Mouse (Mus musculus) ovary, postnatal 10 days (tissue): ENCODE results near the gene Dtymk.
"Not testable (repeated sequence)": the region's sequence is repeated elsewhere in the genome, so short reads cannot be mapped to it uniquely, and the experiment has no call there.

Experiments
- DNase-seq: peaks from one replicate; pipeline ENCODE4 v3.0.0; 2022; ENCODE audit warnings: low spot score

The Dtymk gene

GRCm38 (mm10) chr1:93804818-93805217 lies 3.1 kb upstream of the Dtymk start:
- no peak for DNase-seq

DNA sequence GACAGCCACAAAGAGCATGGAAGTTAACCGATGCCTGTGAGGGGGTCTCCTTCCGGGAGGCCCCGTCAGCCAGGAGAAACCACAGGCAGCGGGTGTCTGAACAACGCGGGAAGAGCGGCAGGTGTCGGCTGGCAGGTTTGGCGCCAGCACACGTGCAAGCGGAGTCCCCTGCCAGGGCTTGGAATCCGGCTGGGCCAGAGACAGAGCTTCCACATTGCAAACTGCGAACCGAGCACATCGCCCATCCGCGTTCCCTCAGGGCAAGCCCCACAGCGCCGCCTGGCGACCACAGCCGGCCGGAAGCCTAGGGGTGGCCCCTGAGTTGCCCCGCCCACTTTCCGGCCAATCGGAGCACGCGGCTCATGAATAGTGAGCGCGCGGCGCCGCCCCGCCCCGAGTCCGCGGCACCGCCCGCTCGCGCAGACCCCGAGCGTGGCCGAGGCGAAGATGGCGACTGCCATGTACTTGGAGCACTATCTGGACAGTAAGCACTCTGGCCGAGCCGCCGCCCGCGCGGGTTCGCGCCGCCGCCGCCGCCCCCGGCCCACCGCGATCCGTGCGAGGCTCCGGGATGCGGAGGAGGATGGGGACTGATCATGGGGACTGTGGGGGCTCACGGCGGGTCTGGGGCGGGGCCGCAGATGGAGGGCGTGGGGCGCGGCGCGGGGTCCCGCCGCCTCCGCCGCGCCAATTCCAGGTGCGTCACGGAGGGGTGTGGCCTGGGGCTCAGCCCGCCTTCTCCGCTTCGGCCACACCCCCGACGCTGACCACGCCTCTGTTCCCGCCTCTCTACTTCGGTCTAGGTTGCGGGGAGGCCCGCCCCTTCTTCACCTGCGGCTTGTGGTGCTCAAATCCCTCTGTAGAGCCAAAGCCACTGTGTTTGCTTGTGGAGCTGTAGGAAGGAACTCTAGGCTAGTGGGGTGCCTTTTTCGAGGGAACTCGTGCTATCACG lies 2.1 kb upstream of the Dtymk start, which contains the start of gene Ing5:
Ing5 (plus strand) TSS at position 410 of the 952 bp plus-strand sequence.
- peak; percentile 100 for DNase-seq

DNA sequence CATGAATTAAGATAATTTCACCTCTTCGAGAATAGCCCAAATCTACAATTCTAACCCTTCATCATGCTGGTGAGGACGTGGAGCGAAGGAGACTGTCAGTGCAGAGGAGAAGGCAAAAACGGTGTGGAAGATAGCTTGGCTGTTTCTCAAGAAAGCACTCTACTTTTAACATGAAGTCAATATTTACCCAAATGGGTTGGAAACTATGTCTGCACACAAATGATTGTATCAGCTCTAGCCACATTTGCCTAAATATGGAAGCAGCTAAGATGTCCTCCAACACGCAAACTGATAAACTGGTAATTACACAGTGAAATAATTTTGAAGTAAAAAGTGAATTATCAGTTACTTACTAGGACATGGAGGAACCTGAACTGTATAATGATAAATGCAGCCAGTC lies 1.0 kb upstream of the Dtymk start:
- no peak for DNase-seq

- no peak for DNase-seq
Measured at GRCm38 (mm10) chr1:93800670-93801503, 847 bp downstream of the Dtymk start.

DNA sequence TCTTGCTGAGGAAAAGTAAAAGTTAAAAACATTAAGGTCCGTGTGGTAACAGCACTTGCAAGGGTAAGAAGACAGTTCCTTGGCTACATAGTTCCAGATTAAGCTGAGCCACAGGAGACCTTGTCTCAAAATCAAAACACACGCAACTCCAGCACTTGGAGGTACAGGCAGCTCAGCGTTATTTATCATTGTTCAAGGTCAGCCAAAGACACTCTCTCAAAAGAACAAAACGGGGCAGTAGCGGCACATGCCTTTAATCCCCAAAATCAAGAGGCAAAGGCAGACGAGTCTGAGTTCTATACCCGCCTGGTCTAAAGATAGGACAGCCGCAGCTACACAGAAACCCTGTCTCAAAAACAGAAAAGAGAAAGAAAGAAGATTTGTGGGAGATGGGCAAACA lies 5.8 kb downstream of the Dtymk start:
- no peak for DNase-seq

DNA sequence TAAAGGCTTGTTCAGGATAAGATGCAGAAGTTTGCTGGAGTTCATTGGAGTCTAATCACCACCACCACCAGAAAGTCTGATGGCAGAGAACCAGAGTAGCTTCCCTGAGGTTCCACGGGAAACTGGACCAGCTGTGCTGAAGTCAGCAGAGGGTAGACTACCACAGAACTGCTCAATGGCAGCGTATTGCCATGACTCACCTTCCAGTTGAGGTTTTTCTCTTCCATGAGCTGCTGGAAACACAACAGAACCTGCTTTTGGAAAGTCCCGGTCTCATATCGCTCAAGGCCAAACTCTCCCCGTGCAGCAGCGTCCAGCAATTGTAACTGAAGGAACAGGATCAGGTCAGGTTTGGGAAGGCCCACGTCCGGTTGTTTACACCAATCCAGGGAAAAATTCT lies 7.2 kb downstream of the Dtymk start:
- DNase-seq, result no peak

DNA sequence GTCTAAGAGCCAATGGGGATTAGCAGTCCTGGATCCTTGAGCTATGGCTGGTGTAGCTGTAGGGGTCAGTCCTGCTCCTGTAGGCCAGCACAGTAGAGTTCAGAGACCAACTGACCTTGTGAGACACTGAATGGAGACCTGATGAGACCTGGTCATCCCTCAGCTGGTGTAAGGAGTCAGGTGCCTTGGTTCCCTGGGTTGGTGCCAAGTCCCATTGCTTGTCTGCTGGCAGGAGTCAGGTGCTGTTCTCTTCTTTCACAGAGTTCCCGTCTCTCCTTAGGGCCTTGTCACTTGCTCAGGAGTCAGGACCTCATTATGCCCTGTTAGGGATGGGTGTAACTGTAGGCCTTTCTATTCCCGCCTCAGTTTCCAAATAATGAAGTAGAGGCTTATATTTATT lies 14.8 kb downstream of the Dtymk start:
- no peak for DNase-seq

- no peak for DNase-seq
Measured at GRCm38 (mm10) chr1:93776686-93777085, 25.0 kb downstream of the Dtymk start.

- no peak for DNase-seq
Measured at GRCm38 (mm10) chr1:93769901-93770300, 31.8 kb downstream of the Dtymk start.

- no peak for DNase-seq
Measured at GRCm38 (mm10) chr1:93767600-93767999, 34.1 kb downstream of the Dtymk start.

DNA sequence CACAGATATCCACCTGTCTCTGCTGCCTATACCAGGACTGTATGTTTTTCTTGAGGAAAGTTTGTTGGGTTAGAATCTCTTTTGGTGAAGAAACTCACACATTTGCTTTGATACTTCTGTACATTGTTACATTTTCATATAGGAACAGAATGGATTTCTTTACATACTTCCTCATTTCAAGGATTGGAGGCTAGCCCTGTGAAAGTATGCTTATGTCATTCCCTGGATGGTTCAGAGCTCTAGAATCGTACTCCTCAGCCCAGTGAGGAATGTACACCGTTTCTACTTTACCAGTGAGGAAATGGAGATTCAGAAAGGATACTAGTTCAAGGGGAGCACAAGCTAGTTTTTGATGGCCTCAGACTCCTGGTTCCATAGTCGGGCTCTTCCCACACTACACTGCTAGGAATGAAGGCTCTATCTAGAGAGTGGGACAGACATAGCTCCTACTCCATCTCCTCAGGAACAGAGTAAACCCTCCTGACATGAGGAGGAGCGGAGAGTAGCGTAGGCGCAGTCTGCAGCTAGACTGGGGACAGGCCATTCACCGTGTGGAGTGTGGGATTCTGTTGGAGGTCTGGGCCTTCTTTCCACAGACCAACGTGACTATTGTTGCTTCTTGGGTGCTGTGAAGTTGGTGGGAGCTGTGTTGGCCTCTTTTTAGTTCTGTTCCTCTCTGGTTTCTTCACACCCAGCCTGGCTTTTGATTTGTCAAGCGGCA lies 36.7 kb downstream of the Dtymk start:
- DNase-seq, result no peak

DNA sequence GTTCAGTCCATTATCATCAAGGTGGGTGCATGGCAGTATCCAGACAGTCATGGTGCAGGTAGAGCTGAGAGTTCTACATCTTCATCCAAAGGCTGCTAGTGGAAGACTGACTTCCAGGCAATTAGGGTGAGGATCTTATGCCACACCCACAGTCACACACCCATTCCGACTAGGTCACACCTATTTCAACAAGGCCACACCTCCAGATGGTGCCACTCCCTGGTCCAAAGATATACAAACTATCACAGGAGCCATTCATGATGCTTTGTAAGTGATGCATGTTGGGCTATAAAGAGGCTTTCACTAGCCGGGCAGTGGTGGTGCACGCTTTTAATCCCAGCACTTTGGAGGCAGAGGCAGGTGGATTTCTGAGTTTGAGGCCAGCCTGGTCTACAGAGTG lies 38.2 kb downstream of the Dtymk start:
- DNase-seq, result not testable (repeated sequence)

DNA sequence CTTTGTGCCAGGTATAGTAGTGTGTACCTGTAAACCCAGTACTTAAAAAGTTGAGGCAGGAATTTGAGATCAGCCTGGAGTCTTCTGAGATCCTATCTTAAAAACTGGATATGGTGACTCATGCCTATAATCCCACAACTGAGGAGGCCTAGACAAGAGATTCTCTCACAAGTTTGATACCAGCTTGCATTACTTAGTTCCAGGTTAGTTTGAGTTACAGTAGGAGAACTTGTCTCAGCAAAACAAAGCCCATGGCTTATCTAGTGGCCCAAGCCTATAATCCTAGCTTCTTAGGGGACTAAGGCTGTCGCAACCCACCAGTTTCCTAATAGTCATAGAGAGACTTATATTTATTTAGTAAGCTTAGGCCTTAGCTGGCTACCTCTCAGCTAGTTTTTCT lies 41.7 kb downstream of the Dtymk start:
- no peak for DNase-seq

GRCm38 (mm10) chr1:93756154-93756553 lies 45.6 kb downstream of the Dtymk start:
- DNase-seq, result no peak

DNA sequence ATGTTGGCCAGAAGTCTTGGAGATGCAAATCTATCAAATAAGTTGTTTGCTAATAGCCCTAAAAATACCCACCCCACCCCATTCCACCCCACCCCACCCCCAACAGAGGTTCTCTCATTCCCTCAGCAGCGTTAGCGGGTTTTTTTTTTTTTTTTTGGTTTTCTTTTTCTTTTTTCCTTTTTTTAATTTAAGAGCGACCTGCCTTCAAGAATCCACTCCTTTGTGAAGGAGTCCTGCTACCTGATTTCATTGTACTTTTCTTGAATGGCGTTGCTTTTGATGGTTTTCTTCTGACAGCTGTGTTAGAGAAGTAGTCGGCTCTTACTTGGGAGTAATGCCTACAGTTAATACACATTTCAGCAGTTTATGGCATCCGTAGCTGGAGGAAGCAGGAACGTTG lies 46.1 kb downstream of the Dtymk start:
- DNase-seq, result no peak

- DNase-seq, result no peak
Measured at GRCm38 (mm10) chr1:93755291-93755610, 46.5 kb downstream of the Dtymk start.

DNA sequence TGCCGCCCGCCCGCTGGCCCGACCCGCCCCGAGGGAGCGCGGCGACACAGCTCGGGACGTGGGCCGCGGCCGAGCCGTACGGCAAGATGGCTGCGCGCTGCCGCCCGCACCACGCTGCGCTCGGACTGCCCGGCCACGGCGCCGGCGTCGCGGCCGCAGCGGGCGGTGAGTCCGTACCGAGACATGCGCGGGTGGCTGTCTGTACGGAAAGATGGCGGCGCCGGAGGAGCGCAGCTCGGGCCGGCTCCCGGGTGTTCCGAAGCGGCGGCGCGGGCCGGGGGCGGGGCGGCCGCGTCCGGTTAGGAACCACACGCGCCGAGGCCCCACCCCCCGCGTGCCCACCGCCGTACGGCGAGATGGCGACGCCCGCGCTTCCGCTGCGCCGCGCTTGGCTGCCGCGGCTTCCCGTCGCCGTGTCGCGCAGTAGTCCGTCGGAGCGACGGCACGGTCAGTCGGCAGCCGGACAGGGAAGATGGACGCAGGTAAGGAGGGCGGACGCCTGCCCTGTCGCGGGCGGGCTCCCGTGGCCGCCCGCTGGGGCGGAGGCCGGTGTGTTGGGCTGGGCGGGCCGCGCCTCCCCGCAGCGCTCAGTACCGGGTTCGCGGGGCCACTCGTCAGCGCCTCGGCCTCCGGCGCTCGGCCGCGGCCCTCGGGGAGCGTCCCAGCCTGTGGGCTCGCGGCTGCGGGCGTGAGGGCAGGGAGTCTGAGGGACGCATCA lies 47.0 kb downstream of the Dtymk start, which contains the start of gene Thap4:
Thap4 (minus strand) TSS at position 292 of the 718 bp plus-strand sequence.
- DNase-seq, result peak; percentile 74

DNA sequence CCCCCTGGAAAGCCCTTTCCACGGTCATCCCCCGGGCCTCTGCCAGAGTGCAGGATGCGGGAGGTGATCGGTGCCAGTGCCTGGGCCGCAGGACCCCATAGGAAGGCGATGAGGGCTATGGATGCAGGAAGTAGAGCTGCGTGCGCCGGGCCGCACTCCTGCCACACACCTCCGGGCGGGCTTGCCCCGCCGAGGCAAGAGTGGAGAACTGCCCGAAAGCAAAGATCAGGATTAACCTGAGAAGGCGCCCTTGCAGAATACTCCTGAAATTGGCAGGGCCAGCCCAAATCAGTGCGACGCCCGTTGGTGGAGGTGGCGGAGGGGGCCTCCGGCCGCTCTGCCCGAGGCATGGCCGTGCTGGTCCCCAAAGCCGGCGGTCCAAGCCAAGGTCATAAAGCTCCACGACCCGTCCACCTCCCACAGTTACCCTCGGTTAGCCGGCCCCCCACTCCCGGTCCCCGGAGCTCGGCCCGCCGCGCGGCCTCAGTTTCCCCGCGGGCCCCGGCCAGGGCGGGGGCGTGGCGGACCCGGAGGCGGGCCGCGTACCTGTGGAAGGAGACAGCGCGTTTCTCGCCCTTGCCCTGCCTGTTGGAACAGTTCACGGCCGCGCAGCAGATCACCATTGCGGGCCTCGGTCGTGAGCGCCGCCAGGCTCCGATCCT lies 47.7 kb downstream of the Dtymk start:
- DNase-seq, result no peak

- no peak for DNase-seq
Measured at GRCm38 (mm10) chr1:93751290-93751689, 50.4 kb downstream of the Dtymk start, which contains the start of gene Atg4b. Atg4b (plus strand) TSS chr1:93751500.

DNA sequence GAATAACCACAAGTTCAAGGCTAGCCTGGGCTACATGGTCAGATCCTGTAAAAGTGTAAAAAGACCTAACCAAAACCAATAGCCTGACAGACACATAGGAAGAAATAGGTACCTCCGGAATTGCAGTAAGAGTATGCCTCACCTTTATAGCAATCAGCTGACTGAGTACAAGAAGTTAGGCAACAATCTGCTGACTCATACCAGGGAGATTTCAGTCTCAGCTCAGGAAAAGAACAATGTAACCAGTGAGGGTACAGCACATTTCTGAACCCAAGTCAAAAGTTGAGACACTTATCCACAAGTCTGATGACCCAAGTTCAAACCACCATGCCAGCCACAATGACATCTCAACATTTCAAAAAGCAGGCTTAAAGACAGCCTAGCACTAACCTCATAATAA lies 53.2 kb downstream of the Dtymk start:
- no peak for DNase-seq

DNA sequence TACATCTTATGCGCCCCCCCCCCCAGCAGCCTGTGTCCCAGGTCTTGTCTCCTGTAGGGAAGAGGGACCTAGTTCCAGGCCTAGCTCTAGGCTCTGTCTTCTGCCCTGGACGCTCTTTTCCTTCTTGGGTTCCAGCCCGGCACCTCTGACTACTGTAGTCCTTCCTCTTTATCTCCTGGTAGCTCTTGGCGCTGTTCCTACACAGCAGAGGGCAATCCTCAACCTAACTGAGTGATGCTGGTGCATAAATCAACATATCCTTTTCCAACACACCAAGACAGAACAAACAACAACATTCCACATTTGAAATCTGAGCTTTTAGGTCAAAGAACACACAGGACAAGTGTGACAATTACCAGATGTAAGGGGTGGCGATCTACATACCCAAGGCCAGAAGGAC lies 55.6 kb downstream of the Dtymk start:
- no peak for DNase-seq
